Mouse (Mus musculus) liver, embryonic 16.5 days (tissue): ENCODE measurements around the gene Smad1. TPM values are rescaled to one million over a fixed set of nuclear protein-coding genes. Genes with fewer than 3 reads are reported as not detected.

Experiments
- ATAC-seq: fragments of 200-750 bp; cut with Nextera tagmentation; 2 replicates; pipeline ENCODE4 v1.8.0; 2017; ENCODE audit warnings: low read depth, mild to moderate bottlenecking, moderate number of reproducible peaks, moderate library complexity
- H3K27ac ChIP-seq: fragments of 300-500 bp; sonication (generic); 2 replicates; pipeline ENCODE4 v1.5.1; 2014; ENCODE audit warnings: mild to moderate bottlenecking, low read length
- H3K27me3 ChIP-seq: fragments of 300-500 bp; sonication (generic); 2 replicates; pipeline ENCODE4 v1.6.1; 2014; ENCODE audit warnings: low read depth, low read length, mixed read lengths; ENCODE audit not compliant: control insufficient read depth, insufficient read depth
- H3K36me3 ChIP-seq: fragments of 300-500 bp; sonication (generic); 2 replicates; pipeline ENCODE4 v1.6.1; 2014; ENCODE audit warnings: mild to moderate bottlenecking; ENCODE audit not compliant: control insufficient read depth, insufficient read depth
- H3K4me1 ChIP-seq: fragments of 300-500 bp; sonication (generic); 2 replicates; pipeline ENCODE4 v1.6.1; 2014; ENCODE audit warnings: low read depth, low read length, mixed read lengths; ENCODE audit not compliant: control insufficient read depth
- H3K4me2 ChIP-seq: fragments of 300-500 bp; sonication (generic); 2 replicates; pipeline ENCODE4 v1.6.1; 2014; ENCODE audit warnings: low read depth, low read length, mixed read lengths
- H3K4me3 ChIP-seq: fragments of 300-500 bp; sonication (generic); 2 replicates; pipeline ENCODE4 v1.5.1; 2014; ENCODE audit warnings: low read depth, mild to moderate bottlenecking, low read length
- H3K9ac ChIP-seq: fragments of 300-500 bp; sonication (generic); 2 replicates; pipeline ENCODE4 v1.6.1; 2014; ENCODE audit warnings: low read depth, low read length
- H3K9me3 ChIP-seq: fragments of 300-500 bp; sonication (generic); replicated peaks from 2 replicates; pipeline ENCODE4 v1.6.1; 2016; ENCODE audit warnings: low read length; ENCODE audit not compliant: control insufficient read depth
- WGBS: fragments of 180-500 bp; shearing (Covaris S2); extraction: QIAGEN DNeasy Blood & Tissue Kit; methylation state at CpG from one replicate; pipeline ENCODE4 v1.1.7; 2014; ENCODE audit not compliant: insufficient replicate concordance; 5-methylcytosine and 5-hydroxymethylcytosine counted together
- polyA plus RNA-seq: library from polyadenylated mRNA; unstranded; fragments of >200 nt; fragmentation: Nextera tagmentation; extraction: Ambion mirVana; gene quantifications from 2 replicates; pipeline ENCODE4 v1.2.1, GENCODE M21; 2015

Smad1 gene
- polyA plus RNA-seq, 1 experiment from 2014 or later, result 6.9 TPM

- ATAC-seq, result no peak
- H3K4me2 ChIP-seq, result no peak overlapping the region
- H3K4me3 ChIP-seq, result no peak overlapping the region
- WGBS, result 57% methylated on average over 6 of the region's 6 CpGs
- no peak overlapping the region for H3K9ac ChIP-seq
- H3K36me3 ChIP-seq, result no peaks in the 10 kb centered on the region
- no peak overlapping the region for H3K27ac ChIP-seq
- H3K9me3 ChIP-seq, result no peaks in the 10 kb centered on the region
- peaks cover 7% of the 10 kb centered on the region for H3K4me1 ChIP-seq
- H3K27me3 ChIP-seq, result no peaks in the 10 kb centered on the region
Observed at GRCm38 (mm10) chr8:79369163-79369562, 30.2 kb downstream of the Smad1 start.

GRCm38 (mm10) chr8:79367959-79368358 is 31.4 kb downstream of the Smad1 start:
- no peak overlapping the region for H3K9ac ChIP-seq
- WGBS, result 50% methylated on average over 4 of the region's 4 CpGs
- H3K9me3 ChIP-seq, result no peaks in the 10 kb centered on the region
- ATAC-seq, result no peak
- H3K4me1 ChIP-seq, result peaks cover 7% of the 10 kb centered on the region
- no peak overlapping the region for H3K4me3 ChIP-seq
- H3K27ac ChIP-seq, result peak overlapping the region; percentile 45; the same call in 1 of the 2 replicates
- no peaks in the 10 kb centered on the region for H3K27me3 ChIP-seq
- H3K36me3 ChIP-seq, result no peaks in the 10 kb centered on the region
- H3K4me2 ChIP-seq, result peak overlapping the region; percentile 10; the same call in 1 of the 2 replicates

GRCm38 (mm10) chr8:79367350-79367749 is 32.0 kb downstream of the Smad1 start:
- Histone ChIP-seq H3K4me2 (no peak overlapping the region), H3K36me3 (no peaks in the 10 kb centered on the region), H3K27ac (no peak overlapping the region), H3K9me3 (no peaks in the 10 kb centered on the region), H3K27me3 (no peaks in the 10 kb centered on the region), H3K4me3 (no peak overlapping the region), H3K4me1 (peaks cover 8% of the 10 kb centered on the region), H3K9ac (no peak overlapping the region)
- WGBS, result 51% methylated on average over 12 of the region's 12 CpGs
- no peak for ATAC-seq

- ATAC-seq, result no peak
- Histone ChIP-seq H3K4me3 (no peak overlapping the region), H3K4me2 (no peak overlapping the region), H3K36me3 (no peaks in the 10 kb centered on the region), H3K27ac (no peak overlapping the region), H3K9ac (no peak overlapping the region), H3K9me3 (no peaks in the 10 kb centered on the region), H3K27me3 (no peaks in the 10 kb centered on the region), H3K4me1 (peaks cover 10% of the 10 kb centered on the region)
- WGBS, result 75% methylated on average over 9 of the region's 9 CpGs
Observed at GRCm38 (mm10) chr8:79366227-79366626, 33.1 kb downstream of the Smad1 start.

GRCm38 (mm10) chr8:79365707-79366106 is 33.6 kb downstream of the Smad1 start:
- Histone ChIP-seq H3K27ac (no peak overlapping the region), H3K9me3 (no peaks in the 10 kb centered on the region), H3K36me3 (no peaks in the 10 kb centered on the region), H3K4me3 (no peak overlapping the region), H3K27me3 (no peaks in the 10 kb centered on the region), H3K4me1 (peaks cover 10% of the 10 kb centered on the region), H3K9ac (no peak overlapping the region), H3K4me2 (no peak overlapping the region)
- no peak for ATAC-seq
- WGBS, result 60% methylated on average over 3 of the region's 3 CpGs

- no peaks in the 10 kb centered on the region for H3K36me3 ChIP-seq
- H3K4me1 ChIP-seq, result peaks cover 10% of the 10 kb centered on the region
- ATAC-seq, result no peak
- H3K4me2 ChIP-seq, result no peak overlapping the region
- H3K9me3 ChIP-seq, result no peaks in the 10 kb centered on the region
- H3K27me3 ChIP-seq, result no peaks in the 10 kb centered on the region
- WGBS, result 74% methylated on average over 8 of the region's 8 CpGs
- no peak overlapping the region for H3K9ac ChIP-seq
- no peak overlapping the region for H3K4me3 ChIP-seq
- H3K27ac ChIP-seq, result no peak overlapping the region
Observed at GRCm38 (mm10) chr8:79364806-79365205, 34.5 kb downstream of the Smad1 start.

GRCm38 (mm10) chr8:79362430-79362829 is 36.9 kb downstream of the Smad1 start:
- H3K27ac ChIP-seq, result no peak overlapping the region

GRCm38 (mm10) chr8:79360774-79361527 is 38.4 kb downstream of the Smad1 start:
- no peaks in the 10 kb centered on the region for H3K36me3 ChIP-seq
- no peak overlapping the region for H3K9ac ChIP-seq
- no peak overlapping the region for H3K4me3 ChIP-seq
- 45% methylated on average over 6 of the region's 6 CpGs for WGBS
- H3K27me3 ChIP-seq, result no peaks in the 10 kb centered on the region
- ATAC-seq, result peak; percentile 66; the same call in 1 of the 2 replicates
- H3K27ac ChIP-seq, result peak overlapping the region; percentile 5; the same call in 1 of the 2 replicates
- peaks cover 7% of the 10 kb centered on the region for H3K4me1 ChIP-seq
- H3K9me3 ChIP-seq, result no peaks in the 10 kb centered on the region
- no peak overlapping the region for H3K4me2 ChIP-seq

More at GRCm38 (mm10) chr8:79362430-79362829, 36.9 kb downstream of the Smad1 start:
- Histone ChIP-seq H3K9ac (no peak overlapping the region), H3K9me3 (no peaks in the 10 kb centered on the region), H3K36me3 (no peaks in the 10 kb centered on the region), H3K27me3 (no peaks in the 10 kb centered on the region), H3K4me3 (no peak overlapping the region), H3K4me1 (peaks cover 7% of the 10 kb centered on the region), H3K4me2 (no peak overlapping the region)
- ATAC-seq, result no peak
- WGBS, result 15% methylated on average over 2 of the region's 2 CpGs

- no peaks in the 10 kb centered on the region for H3K36me3 ChIP-seq
- no peaks in the 10 kb centered on the region for H3K9me3 ChIP-seq
- ATAC-seq, result no peak
- peak overlapping the region; percentile 5; the same call in 1 of the 2 replicates for H3K27ac ChIP-seq
- no peaks in the 10 kb centered on the region for H3K27me3 ChIP-seq
- H3K4me2 ChIP-seq, result no peak overlapping the region
- peaks cover 3% of the 10 kb centered on the region for H3K4me1 ChIP-seq
- WGBS, result 69% methylated on average over 9 of the region's 9 CpGs
- no peak overlapping the region for H3K9ac ChIP-seq
- no peak overlapping the region for H3K4me3 ChIP-seq
Observed at GRCm38 (mm10) chr8:79360302-79360701, 39.0 kb downstream of the Smad1 start.
